Mouse (Mus musculus) lung, embryonic 14.5 days (tissue): ENCODE measurements at regions not wholly inside any gene's neighbourhood (a gene's known extent, or its start where the extent isn't known, plus 50 kb on each side); places are given as distances from the start of the nearest gene placed in this dataset.
"Not testable (repeated sequence)": the region's sequence is repeated elsewhere in the genome, so short reads cannot be mapped to it uniquely, and the experiment has no call there.

Source experiments
- ATAC-seq: fragments of 200-750 bp; cut with Nextera tagmentation; 2 replicates; pipeline ENCODE4 v1.8.0; 2017; ENCODE audit warnings: mild to moderate bottlenecking, moderate TSS enrichment, moderate library complexity; ENCODE audit not compliant: insufficient read depth
- DNase-seq: peaks from one replicate; pipeline ENCODE4 v3.0.0-alpha.2; 2015
- H3K27ac ChIP-seq: fragments of 300-500 bp; sonication (generic); 2 replicates; pipeline ENCODE4 v1.5.1; 2014; ENCODE audit warnings: low read depth, mild to moderate bottlenecking, moderate library complexity
- H3K27me3 ChIP-seq: fragments of 300-500 bp; sonication (generic); 2 replicates; pipeline ENCODE4 v1.6.1; 2014; ENCODE audit warnings: low read length, control low read depth; ENCODE audit not compliant: insufficient read depth
- H3K36me3 ChIP-seq: fragments of 300-500 bp; sonication (generic); 2 replicates; pipeline ENCODE4 v1.6.1; 2014; ENCODE audit warnings: control low read depth; ENCODE audit not compliant: insufficient read depth
- H3K4me1 ChIP-seq: fragments of 300-500 bp; sonication (generic); 2 replicates; pipeline ENCODE4 v1.6.1; 2014; ENCODE audit warnings: antibody characterized with exemption, control low read depth; ENCODE audit not compliant: insufficient read depth
- H3K4me2 ChIP-seq: fragments of 300-500 bp; sonication (generic); 2 replicates; pipeline ENCODE4 v1.6.1; 2014; ENCODE audit warnings: mild to moderate bottlenecking
- H3K4me3 ChIP-seq: fragments of 300-500 bp; sonication (generic); 2 replicates; pipeline ENCODE4 v1.5.1; 2014; ENCODE audit warnings: low read depth, low read length
- H3K9ac ChIP-seq: fragments of 300-500 bp; sonication (generic); 2 replicates; pipeline ENCODE4 v1.6.1; 2014
- H3K9me3 ChIP-seq: fragments of 300-500 bp; sonication (generic); 2 replicates; pipeline ENCODE4 v1.6.1; 2016; ENCODE audit warnings: low read depth, low read length, control low read depth
- CTCF ChIP-seq: IDR thresholded peaks from 2 replicates; pipeline ENCODE4 v1.5.1; 2016; ENCODE audit warnings: antibody characterized with exemption, low read depth
- WGBS: fragments of 180-500 bp; shearing (Covaris S2); extraction: QIAGEN DNeasy Blood & Tissue Kit; methylation state at CpG from one replicate; pipeline ENCODE4 v1.1.7; 2014; 5-methylcytosine and 5-hydroxymethylcytosine counted together

GRCm38 (mm10) chr5:10550115-10550514, 303.8 kb upstream of the Gm5152 start:
- DNase-seq, H3K36me3 ChIP-seq, H3K4me2 ChIP-seq, H3K9ac ChIP-seq, H3K27ac ChIP-seq, H3K4me1 ChIP-seq, ATAC-seq, H3K4me3 ChIP-seq, H3K9me3 ChIP-seq, H3K27me3 ChIP-seq: not testable (repeated sequence)
- 56% methylated on average over 3 of the region's 3 CpGs for WGBS

GRCm38 (mm10) chr5:10562321-10562720, 316.0 kb upstream of the Gm5152 start:
- no peak overlapping the region for H3K4me2 ChIP-seq
- H3K9ac ChIP-seq = no peak overlapping the region
- no peaks in the 10 kb centered on the region for H3K4me1 ChIP-seq
- no peaks in the 10 kb centered on the region for H3K36me3 ChIP-seq
- ATAC-seq (no peak), DNase-seq (no peak)
- 54% methylated on average over 5 of the region's 5 CpGs for WGBS
- H3K27me3 ChIP-seq = no peaks in the 10 kb centered on the region
- H3K4me3 ChIP-seq = no peak overlapping the region
- no peak overlapping the region for H3K27ac ChIP-seq
- TF ChIP-seq CTCF = no peak
- H3K9me3 ChIP-seq = no peaks in the 10 kb centered on the region

- no peaks in the 10 kb centered on the region for H3K27me3 ChIP-seq
- no peak overlapping the region for H3K27ac ChIP-seq
- DNase-seq = no peak
- H3K9ac ChIP-seq = no peak overlapping the region
- no peak overlapping the region for H3K4me3 ChIP-seq
- TF ChIP-seq CTCF = no peak
- WGBS = 57% methylated on average over 1 of the region's 1 CpGs
- H3K4me2 ChIP-seq = no peak overlapping the region
- no peaks in the 10 kb centered on the region for H3K9me3 ChIP-seq
- no peak for ATAC-seq
- no peaks in the 10 kb centered on the region for H3K4me1 ChIP-seq
- no peaks in the 10 kb centered on the region for H3K36me3 ChIP-seq
These were observed 346.1 kb upstream of the Gm5152 start for GRCm38 (mm10) chr5:10592392-10592791.

GRCm38 (mm10) chr5:10600774-10601173, 346.8 kb upstream of the Gm8871 start:
- 82% methylated on average over 5 of the region's 5 CpGs for WGBS
- DNase-seq = no peak
- H3K4me2 ChIP-seq = no peak overlapping the region
- ATAC-seq = no peak
- no peak for TF ChIP-seq CTCF
- no peaks in the 10 kb centered on the region for H3K9me3 ChIP-seq
- H3K27me3 ChIP-seq = no peaks in the 10 kb centered on the region
- H3K27ac ChIP-seq = no peak overlapping the region
- H3K4me3 ChIP-seq = no peak overlapping the region
- no peaks in the 10 kb centered on the region for H3K4me1 ChIP-seq
- no peaks in the 10 kb centered on the region for H3K36me3 ChIP-seq
- no peak overlapping the region for H3K9ac ChIP-seq

GRCm38 (mm10) chr5:10633176-10633575, 314.4 kb upstream of the Gm8871 start:
- ATAC-seq (no peak), DNase-seq (peak; percentile 68)
- Histone ChIP-seq H3K4me2 (no peak overlapping the region), H3K27me3 (no peaks in the 10 kb centered on the region), H3K4me1 (no peaks in the 10 kb centered on the region), H3K9ac (no peak overlapping the region), H3K4me3 (no peak overlapping the region), H3K36me3 (no peaks in the 10 kb centered on the region), H3K27ac (no peak overlapping the region), H3K9me3 (0 out of 2 replicates have a peak, but pooled peaks cover 2% of the 10 kb centered on the region)
- 19% methylated on average over 1 of the region's 1 CpGs for WGBS
- TF ChIP-seq CTCF = peak; percentile 65

GRCm38 (mm10) chr5:10648075-10648474, 299.5 kb upstream of the Gm8871 start:
- Histone ChIP-seq H3K4me2 (no peak overlapping the region), H3K27me3 (no peaks in the 10 kb centered on the region), H3K27ac (no peak overlapping the region), H3K9ac (no peak overlapping the region), H3K9me3 (peaks cover 4% of the 10 kb centered on the region; the same call in 1 of the 2 replicates), H3K36me3 (no peaks in the 10 kb centered on the region), H3K4me3 (no peak overlapping the region), H3K4me1 (no peaks in the 10 kb centered on the region)
- DNase-seq (peak; percentile 79), ATAC-seq (no peak)
- TF ChIP-seq CTCF = peak; percentile 64
- 28% methylated on average over 4 of the region's 4 CpGs for whole genome bisulfite sequencing

GRCm38 (mm10) chr5:10663301-10663700, 284.3 kb upstream of the Gm8871 start:
- Histone ChIP-seq H3K9me3 (no peaks in the 10 kb centered on the region), H3K4me3 (no peak overlapping the region), H3K27me3 (no peaks in the 10 kb centered on the region), H3K27ac (peak overlapping the region; percentile 42; the same call in 1 of the 2 replicates), H3K36me3 (no peaks in the 10 kb centered on the region), H3K4me1 (no peaks in the 10 kb centered on the region), H3K4me2 (no peak overlapping the region), H3K9ac (no peak overlapping the region)
- DNase-seq = peak; percentile 88
- TF ChIP-seq CTCF = no peak
- 29% methylated on average over 4 of the region's 4 CpGs for whole genome bisulfite sequencing
- ATAC-seq = peak; percentile 98

- ATAC-seq = no peak
These were observed 273.4 kb upstream of the Gm8871 start for GRCm38 (mm10) chr5:10674199-10674598.

More at GRCm38 (mm10) chr5:10674199-10674598, 273.4 kb upstream of the Gm8871 start:
- no peak overlapping the region for H3K9ac ChIP-seq
- H3K36me3 ChIP-seq = no peaks in the 10 kb centered on the region
- no peak overlapping the region for H3K27ac ChIP-seq
- no peak overlapping the region for H3K4me3 ChIP-seq
- 8% methylated on average over 1 of the region's 1 CpGs for WGBS
- H3K9me3 ChIP-seq = no peaks in the 10 kb centered on the region
- no peaks in the 10 kb centered on the region for H3K27me3 ChIP-seq
- TF ChIP-seq CTCF = peak; percentile 55
- H3K4me1 ChIP-seq = no peaks in the 10 kb centered on the region
- peak; percentile 49 for DNase-seq
- H3K4me2 ChIP-seq = no peak overlapping the region
